Mouse (Mus musculus) CH12.LX (cell line): Measurements from ENCODE around the gene Dennd6a.

Experiments used
- CHD2 ChIP-seq: IDR thresholded peaks from 2 replicates; pipeline ENCODE4 v1.6.1; 2011; ENCODE audit warnings: low read length, improper control_type of control experiment
- KAT2A ChIP-seq: IDR thresholded peaks from 2 replicates; pipeline ENCODE4 v1.6.1; 2012; ENCODE audit warnings: low read length, improper control_type of control experiment, inconsistent platforms; ENCODE audit not compliant: insufficient replicate concordance
- NELFE ChIP-seq: IDR thresholded peaks from 2 replicates; pipeline ENCODE4 v1.6.1; 2011; ENCODE audit warnings: low read depth, low read length, improper control_type of control experiment
- POLR2A ChIP-seq: IDR thresholded peaks from 2 replicates; pipeline ENCODE4 v1.6.1; 2011; ENCODE audit warnings: low read depth, mild to moderate bottlenecking, improper control_type of control experiment, low read length

- TF ChIP-seq NELFE (no peak), KAT2A (no peak), CHD2 (no peak), POLR2A (no peak)
These were observed 40.4 kb upstream of the Dennd6a start for GRCm38 (mm10) chr14:26533267-26533666.
